Mouse (Mus musculus) CH12.LX (cell line): ENCODE results near the gene Tmc4. TPM values are rescaled to one million over a fixed set of nuclear protein-coding genes. Genes with fewer than 3 reads are reported as not detected.

ENCODE experiments used
- DNase-seq: peaks from one replicate; pipeline ENCODE4 v3.0.0-alpha.2; 2013; ENCODE audit errors: extremely low read depth
- H3K27ac ChIP-seq: 2 replicates; pipeline ENCODE4 v1.5.1; 2012; ENCODE audit warnings: low read depth, mild to moderate bottlenecking, control low read depth, moderate library complexity; ENCODE audit not compliant: insufficient read depth
- H3K27me3 ChIP-seq: replicated peaks from 2 replicates; pipeline ENCODE3; 2012; ENCODE audit warnings: inconsistent platforms
- H3K36me3 ChIP-seq, 2 experiments: replicated peaks in 1 of 2; 2 replicates each; pipeline versions ENCODE3 to v1.6.1; 2012; ENCODE audit warnings: inconsistent platforms in 1 of 2, low read length in 1 of 2, mild to moderate bottlenecking in 1 of 2, mixed read lengths in 1 of 2, moderate library complexity in 1 of 2; ENCODE audit not compliant: control insufficient read depth in 1 of 2, insufficient read depth in 1 of 2
- H3K4me1 ChIP-seq, 2 experiments: 2 replicates each; pipeline ENCODE4 v1.6.1; 2012; ENCODE audit warnings: inconsistent platforms in 1 of 2, moderate library complexity in 1 of 2; ENCODE audit not compliant: insufficient read depth in 2 of 2, control insufficient read depth in 1 of 2
- H3K4me2 ChIP-seq: 2 replicates; pipeline ENCODE4 v1.6.1; 2012; ENCODE audit warnings: low read depth, mild to moderate bottlenecking, control low read depth; ENCODE audit not compliant: poor library complexity, insufficient read depth, severe bottlenecking
- H3K4me3 ChIP-seq, 3 experiments: fragments of 150-350 bp in 1 of 3; sonication (generic) in 1 of 3; replicated peaks in 1 of 3; 2 replicates each; pipeline versions ENCODE3 to v1.5.1; 2011 to 2012; ENCODE audit warnings: low read depth in 2 of 3, low read length in 2 of 3, mild to moderate bottlenecking in 2 of 3, moderate library complexity in 2 of 3, control low read depth in 1 of 3, improper control_type of control experiment in 1 of 3, inconsistent platforms in 1 of 3, mixed read lengths in 1 of 3; ENCODE audit not compliant: poor library complexity in 1 of 3
- H3K79me2 ChIP-seq: replicated peaks from 2 replicates; pipeline ENCODE4 v1.6.1; 2012; ENCODE audit warnings: mild to moderate bottlenecking, moderate library complexity; ENCODE audit not compliant: control insufficient read depth, poor library complexity, insufficient read depth, severe bottlenecking; ENCODE audit errors: extremely low read depth
- H3K9ac ChIP-seq: 2 replicates; pipeline ENCODE4 v1.6.1; 2012; ENCODE audit warnings: low read depth, mild to moderate bottlenecking, control low read depth, moderate library complexity; ENCODE audit not compliant: insufficient read depth
- H3K9me3 ChIP-seq: replicated peaks from 2 replicates; pipeline ENCODE3; 2012; ENCODE audit warnings: low read length, inconsistent platforms, mixed read lengths
- BHLHE40 ChIP-seq: IDR thresholded peaks from 2 replicates; pipeline ENCODE4 v1.6.1; 2011; ENCODE audit warnings: mild to moderate bottlenecking, low read depth, low read length, improper control_type of control experiment
- CHD1 ChIP-seq: IDR thresholded peaks from 2 replicates; pipeline ENCODE4 v1.6.1; 2012; ENCODE audit warnings: low read depth, low read length, improper control_type of control experiment, inconsistent platforms
- CHD2 ChIP-seq: IDR thresholded peaks from 2 replicates; pipeline ENCODE4 v1.6.1; 2011; ENCODE audit warnings: low read length, improper control_type of control experiment
- E2F4 ChIP-seq: IDR thresholded peaks from 2 replicates; pipeline ENCODE4 v1.6.1; 2011; ENCODE audit warnings: low read depth, low read length, improper control_type of control experiment; ENCODE audit not compliant: insufficient replicate concordance
- EP300 ChIP-seq: IDR thresholded peaks from 2 replicates; pipeline ENCODE4 v1.6.1; 2011; ENCODE audit warnings: low read length, improper control_type of control experiment
- ETS1 ChIP-seq: conservative IDR thresholded peaks from 2 replicates; pipeline ENCODE4 v1.6.1; 2012; ENCODE audit warnings: low read depth, mild to moderate bottlenecking, inconsistent platforms, low read length, improper control_type of control experiment, moderate library complexity
- GABPA ChIP-seq: IDR thresholded peaks from 2 replicates; pipeline ENCODE4 v1.6.1; 2012; ENCODE audit warnings: low read depth, low read length, improper control_type of control experiment, inconsistent platforms; ENCODE audit not compliant: insufficient replicate concordance
- JUN ChIP-seq: IDR thresholded peaks from 2 replicates; pipeline ENCODE4 v1.6.1; 2011; ENCODE audit warnings: low read depth, mild to moderate bottlenecking, low read length, improper control_type of control experiment, moderate library complexity; ENCODE audit not compliant: insufficient read depth
- JUND ChIP-seq: conservative IDR thresholded peaks from 2 replicates; pipeline ENCODE4 v1.6.1; 2011; ENCODE audit warnings: low read depth, low read length, improper control_type of control experiment
- KAT2A ChIP-seq: IDR thresholded peaks from 2 replicates; pipeline ENCODE4 v1.6.1; 2012; ENCODE audit warnings: low read length, improper control_type of control experiment, inconsistent platforms; ENCODE audit not compliant: insufficient replicate concordance
- MAFK ChIP-seq: IDR thresholded peaks from 2 replicates; pipeline ENCODE4 v1.6.1; 2011; ENCODE audit warnings: low read length, improper control_type of control experiment; ENCODE audit not compliant: insufficient replicate concordance
- MAX ChIP-seq: IDR thresholded peaks from 2 replicates; pipeline ENCODE4 v1.6.1; 2011; ENCODE audit warnings: low read length, improper control_type of control experiment
- MAZ ChIP-seq: IDR thresholded peaks from 2 replicates; pipeline ENCODE4 v1.6.1; 2012; ENCODE audit warnings: low read depth, mild to moderate bottlenecking, inconsistent platforms, low read length, improper control_type of control experiment, moderate library complexity
- MEF2A ChIP-seq: IDR thresholded peaks from 2 replicates; pipeline ENCODE4 v1.6.1; 2014; ENCODE audit warnings: low read depth, mild to moderate bottlenecking, inconsistent platforms, low read length, improper control_type of control experiment, borderline replicate concordance
- MXI1 ChIP-seq: IDR thresholded peaks from 2 replicates; pipeline ENCODE4 v1.6.1; 2011; ENCODE audit warnings: mild to moderate bottlenecking, low read depth, low read length, improper control_type of control experiment
- MYC ChIP-seq: IDR thresholded peaks from 2 replicates; pipeline ENCODE4 v1.6.1; 2011; ENCODE audit warnings: low read depth, mild to moderate bottlenecking, improper control_type of control experiment, low read length
- NELFE ChIP-seq: IDR thresholded peaks from 2 replicates; pipeline ENCODE4 v1.6.1; 2011; ENCODE audit warnings: low read depth, low read length, improper control_type of control experiment
- NRF1 ChIP-seq: IDR thresholded peaks from 2 replicates; pipeline ENCODE4 v1.6.1; 2014; ENCODE audit warnings: low read depth, mild to moderate bottlenecking, inconsistent platforms, low read length, improper control_type of control experiment, moderate library complexity
- POLR2A ChIP-seq: IDR thresholded peaks from 2 replicates; pipeline ENCODE4 v1.6.1; 2011; ENCODE audit warnings: low read depth, mild to moderate bottlenecking, improper control_type of control experiment, low read length
- POLR2AphosphoS2 ChIP-seq: IDR thresholded peaks from 2 replicates; pipeline ENCODE4 v1.6.1; 2011; ENCODE audit warnings: low read depth, low read length, improper control_type of control experiment
- RAD21 ChIP-seq: IDR thresholded peaks from 2 replicates; pipeline ENCODE4 v1.6.1; 2011; ENCODE audit warnings: low read depth, mild to moderate bottlenecking, low read length, improper control_type of control experiment, moderate library complexity
- UBTF ChIP-seq: IDR thresholded peaks from 2 replicates; pipeline ENCODE4 v1.6.1; 2012; ENCODE audit warnings: low read depth, mild to moderate bottlenecking, inconsistent platforms, low read length, improper control_type of control experiment, moderate library complexity
- USF1 ChIP-seq: IDR thresholded peaks from 2 replicates; pipeline ENCODE4 v1.6.1; 2014; ENCODE audit warnings: low read depth, mild to moderate bottlenecking, inconsistent platforms, low read length, improper control_type of control experiment
- USF2 ChIP-seq: conservative IDR thresholded peaks from 2 replicates; pipeline ENCODE4 v1.6.1; 2011; ENCODE audit warnings: low read depth, low read length, improper control_type of control experiment
- ZKSCAN1 ChIP-seq: IDR thresholded peaks from 2 replicates; pipeline ENCODE4 v1.6.1; 2012; ENCODE audit warnings: low read depth, inconsistent platforms, low read length, improper control_type of control experiment, borderline replicate concordance
- ZNF384 ChIP-seq: IDR thresholded peaks from 2 replicates; pipeline ENCODE4 v1.6.1; 2012; ENCODE audit warnings: low read depth, low read length, improper control_type of control experiment, inconsistent platforms
- dilution Hi-C: fragments of 300-500 bp; cut with MboI; formaldehyde crosslinking; loops from 2 replicates; pipeline ENCODE4 v1.14.3; 2020; ENCODE audit warnings: low sequenced_read_pairs; ENCODE audit not compliant: extremely low pct_unique_long_range_greater_than_20kb, extremely low pct_ligation_motif_present
- in situ Hi-C: fragments of 300-500 bp; cut with MboI; formaldehyde crosslinking; loops from 3 replicates; pipeline ENCODE4 v1.14.3; 2019; ENCODE audit warnings: low sequenced_read_pairs, low pct_ligation_motif_present, low pct_unique_long_range_greater_than_20kb, mixed read lengths
- polyA plus RNA-seq: library from polyadenylated mRNA; unstranded; fragments of >175 nt; gene quantifications from 2 replicates; pipeline ENCODE4 v1.2.1, GENCODE M21; 2012; ENCODE audit warnings: low read depth; ENCODE audit not compliant: insufficient read length
- total RNA-seq, 2 experiments: library from RNA; depleted of rRNA; stranded (reverse); fragments of 300-350 nt in 1 of 2; fragments of >200 nt in 1 of 2; gene quantifications; 2 replicates each; pipeline ENCODE4 v1.2.3; 2012 to 2014

The Tmc4 gene
- total and polyA plus RNA-seq, 3 experiments: 0.56 to 4.6 (median 1.8) TPM

DNA sequence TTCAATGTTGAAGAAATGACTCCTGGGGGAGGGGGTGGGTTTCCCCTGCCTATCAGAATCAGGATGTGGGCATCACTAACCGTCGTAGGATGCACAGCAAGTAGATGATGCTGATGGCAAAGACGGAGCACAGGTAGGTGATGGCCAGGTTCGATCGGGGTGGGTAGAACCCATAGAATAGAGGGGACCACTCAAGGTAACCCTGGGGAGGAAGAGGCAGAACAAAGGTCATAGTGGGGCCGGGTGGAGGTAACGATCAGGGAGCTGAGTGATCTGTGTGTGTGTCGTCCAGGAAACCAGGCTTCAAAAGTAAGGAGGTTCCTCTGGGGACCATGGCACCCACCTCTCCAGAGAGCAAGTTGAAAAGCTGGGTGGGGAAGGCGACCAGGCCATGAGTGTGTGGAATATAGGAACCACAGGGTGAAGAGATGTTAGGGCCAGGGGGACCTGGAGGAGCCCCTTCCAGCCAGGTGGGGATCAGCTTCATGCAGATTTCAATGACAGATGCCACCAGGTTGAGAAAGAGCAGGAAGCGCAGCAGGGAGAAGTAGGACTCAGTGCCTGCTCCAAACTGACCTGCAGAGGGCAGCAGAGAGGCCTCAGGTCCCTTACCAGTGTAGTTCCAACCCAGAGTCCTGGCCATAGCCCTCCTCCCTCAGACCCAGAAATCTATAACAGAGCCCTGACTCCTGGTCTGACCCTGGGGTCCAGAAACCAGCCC is 2.7 kb downstream of the Tmc4 start (continued):
- no peak for TF ChIP-seq E2F4
- no peak for TF ChIP-seq JUN
- no peak for TF ChIP-seq MAZ
- no peak for TF ChIP-seq JUND
- TF ChIP-seq USF1: no peak
- TF ChIP-seq POLR2AphosphoS2: no peak
- TF ChIP-seq MXI1: no peak

- Histone ChIP-seq H3K9ac (no peak overlapping the region), H3K79me2 (peaks cover 13% of the 10 kb centered on the region; the same call in 1 of the 2 replicates), H3K4me3 (no peak overlapping the region), H3K4me2 (no peak overlapping the region), H3K27ac (no peak overlapping the region), H3K9me3 (no peaks in the 10 kb centered on the region), H3K27me3 (no peaks in the 10 kb centered on the region), H3K4me1 (peaks cover 0 to 25% of the 10 kb centered on the region in 2 experiments; a peak in 2 of 4 replicates), H3K36me3 (peaks cover 6 to 31% of the 10 kb centered on the region in 2 experiments)
- TF ChIP-seq MEF2A: no peak
- dilution Hi-C loops (no loop called here), in situ Hi-C loops (no loop called here)
- DNase-seq: no peak
These were observed 10.4 kb downstream of the Tmc4 start for GRCm38 (mm10) chr7:3666921-3667391.

DNA sequence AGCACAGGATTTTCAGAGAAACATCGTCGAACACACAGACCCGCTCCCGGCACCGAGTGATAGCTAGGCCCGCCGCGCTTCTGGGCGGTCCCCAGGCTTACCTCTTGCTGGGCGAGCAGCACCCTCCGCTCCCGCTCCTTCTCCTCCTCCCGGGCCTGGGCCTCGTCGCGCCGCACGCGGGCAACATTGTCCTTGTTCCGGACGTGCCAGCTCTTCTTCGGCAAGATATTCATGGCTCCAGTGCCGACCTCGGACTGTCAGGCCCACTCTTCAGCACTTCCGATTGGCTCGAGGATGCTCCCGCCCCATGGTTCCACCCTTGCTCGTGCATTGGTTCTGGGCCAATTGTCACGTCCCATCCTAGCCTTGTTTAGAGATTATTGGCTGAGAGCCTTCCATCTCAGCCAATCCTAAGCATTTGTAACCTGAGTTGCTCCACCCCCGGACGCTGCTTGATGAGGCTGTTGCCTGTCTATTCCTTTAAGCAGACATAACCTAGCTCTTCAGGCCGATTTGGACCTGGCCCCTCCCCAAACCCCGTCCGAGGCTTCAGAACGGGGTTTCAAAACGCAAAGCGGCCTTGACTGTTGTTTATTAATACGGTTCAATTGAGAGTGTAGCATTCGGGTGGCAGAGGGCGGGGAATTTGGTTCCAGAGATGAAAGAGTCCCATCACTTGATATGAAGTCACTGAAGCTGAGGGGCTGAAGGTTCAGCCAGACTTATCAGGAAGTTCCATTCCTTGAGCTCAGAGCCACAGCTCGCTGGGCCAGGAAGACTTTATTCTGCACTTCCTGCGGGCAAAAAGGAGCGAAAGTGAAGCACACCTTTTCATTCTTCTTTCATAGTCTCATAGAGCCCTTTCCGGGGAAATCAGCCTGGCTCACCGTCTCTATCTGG is 11.9 kb downstream of the Tmc4 start, which contains the start of gene Leng1:
Gene Leng1 (minus strand): TSS at position 626 of the 900 bp plus-strand sequence.
- Histone ChIP-seq H3K27me3 (no peaks in the 10 kb centered on the region), H3K9me3 (no peaks in the 10 kb centered on the region), H3K27ac (peak within 1 kb of the TSS; percentile 35; the same call in 1 of the 2 replicates), H3K79me2 (peaks cover 13% of the 10 kb centered on the region; the same call in 1 of the 2 replicates), H3K4me1 (peaks cover 0 to 25% of the 10 kb centered on the region in 2 experiments; a peak in 2 of 4 replicates), H3K4me3 (peak within 1 kb of the TSS; percentile 79 to 96 (median 93)), H3K9ac (peak within 1 kb of the TSS; percentile 80), H3K4me2 (peak within 1 kb of the TSS; percentile 91), H3K36me3 (peaks cover 17 to 39% of the 10 kb centered on the region in 2 experiments)
- in situ Hi-C loops: no loop called here
- dilution Hi-C loops: no loop called here
- DNase-seq: peak; percentile 98
- TF ChIP-seq ZKSCAN1 (no peak), CHD1 (no peak), USF1 (no peak), KAT2A (no peak), EP300 (no peak), MAX (no peak), ZNF384 (no peak), ETS1 (no peak), MXI1 (peak; percentile 60), USF2 (no peak), NRF1 (peak; percentile 52; the same call in 1 of the 2 replicates), UBTF (0 out of 2 replicates have a peak, but pooled peaks have one; percentile 54), NELFE (peak; percentile 79; the same call in 1 of the 2 replicates), POLR2A (peak; percentile 86), JUN (no peak), MAFK (no peak), BHLHE40 (peak; percentile 68), MAZ (no peak; the same call in 1 of the 2 replicates), CHD2 (peak; percentile 92), MYC (0 out of 2 replicates have a peak, but pooled peaks have one; percentile 22), RAD21 (no peak), GABPA (no peak)
